Mouse (Mus musculus): ENCODE data around the gene Ndufc2.

DNA sequence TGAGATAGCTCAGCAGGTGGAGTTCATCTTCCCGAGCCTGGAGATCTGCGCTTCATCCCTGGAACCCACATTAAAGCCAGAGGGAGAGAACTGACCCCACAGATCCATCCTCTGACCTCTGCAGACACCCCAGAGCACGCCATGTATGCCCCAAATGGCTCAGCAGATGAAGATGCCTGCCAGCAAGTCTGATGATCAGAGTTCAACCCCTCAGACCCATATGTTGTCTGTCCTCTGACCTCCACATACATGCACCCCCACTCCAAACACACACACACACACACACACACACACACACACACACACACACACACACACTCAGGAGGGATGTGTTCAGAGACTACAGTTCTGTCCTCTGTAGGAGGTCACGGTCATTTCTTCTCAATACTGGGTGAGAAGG lies 16.7 kb downstream of the Ndufc2 start:
- TF ChIP-seq TAL1 (IDR thresholded peaks at IDR 0.05; ENCODE audit: low read length) (no peak), GATA1 (IDR thresholded peaks at IDR 0.05; ENCODE audit: low read length) (no peak)
